Mouse (Mus musculus) hindbrain, embryonic 15.5 days (tissue): ENCODE measurements around the gene Fibp. TPM values are rescaled to one million over a fixed set of nuclear protein-coding genes. Genes with fewer than 3 reads are reported as not detected.

Experiments
- ATAC-seq: fragments of 200-750 bp; cut with Nextera tagmentation; 2 replicates; pipeline ENCODE4 v1.8.0; 2017; ENCODE audit warnings: low read depth, moderate number of reproducible peaks, moderate TSS enrichment; ENCODE audit not compliant: low FRiP score
- H3K27ac ChIP-seq: fragments of 300-500 bp; sonication (generic); replicated peaks from 2 replicates; pipeline ENCODE4 v1.5.1; 2015; ENCODE audit warnings: mild to moderate bottlenecking, inconsistent platforms
- H3K27me3 ChIP-seq: fragments of 300-500 bp; sonication (generic); 2 replicates; pipeline ENCODE4 v1.6.1; 2015; ENCODE audit warnings: control low read depth, inconsistent platforms
- H3K36me3 ChIP-seq: fragments of 300-500 bp; sonication (generic); 2 replicates; pipeline ENCODE4 v1.6.1; 2015; ENCODE audit warnings: control low read depth, inconsistent platforms
- H3K4me1 ChIP-seq: fragments of 300-500 bp; sonication (generic); replicated peaks from 2 replicates; pipeline ENCODE4 v1.6.1; 2015; ENCODE audit warnings: control low read depth, inconsistent platforms
- H3K4me2 ChIP-seq: fragments of 300-500 bp; sonication (generic); 2 replicates; pipeline ENCODE4 v1.6.1; 2015; ENCODE audit warnings: moderate library complexity, mild to moderate bottlenecking, inconsistent platforms
- H3K4me3 ChIP-seq: fragments of 300-500 bp; sonication (generic); 2 replicates; pipeline ENCODE4 v1.5.1; 2015; ENCODE audit warnings: mild to moderate bottlenecking, inconsistent platforms
- H3K9ac ChIP-seq: fragments of 300-500 bp; sonication (generic); 2 replicates; pipeline ENCODE4 v1.6.1; 2015; ENCODE audit warnings: inconsistent platforms
- H3K9me3 ChIP-seq: fragments of 300-500 bp; sonication (generic); 2 replicates; pipeline ENCODE4 v1.6.1; 2016; ENCODE audit warnings: control low read depth, inconsistent platforms
- WGBS: fragments of 180-500 bp; shearing (Covaris S2); methylation state at CpG from one replicate; pipeline ENCODE4 v1.1.7; 2015; 5-methylcytosine and 5-hydroxymethylcytosine counted together
- polyA plus RNA-seq: library from polyadenylated mRNA; unstranded; fragments of >200 nt; fragmentation: Nextera tagmentation; extraction: Ambion mirVana; gene quantifications from 2 replicates; pipeline ENCODE4 v1.2.1, GENCODE M21; 2015

Fibp gene
- polyA plus RNA-seq, 1 experiment from 2014 or later, result 160 TPM

GRCm38 (mm10) chr19:5456922-5457745, 3.3 kb upstream of the Fibp start:
- Histone ChIP-seq H3K27ac (peak overlapping the region; percentile 97), H3K27me3 (no peaks in the 10 kb centered on the region; the same call in 1 of the 2 replicates), H3K36me3 (no peaks in the 10 kb centered on the region), H3K4me2 (peak overlapping the region; percentile 84), H3K9me3 (no peaks in the 10 kb centered on the region), H3K9ac (peak overlapping the region; percentile 89), H3K4me1 (peaks cover 52% of the 10 kb centered on the region), H3K4me3 (peak overlapping the region; percentile 81)
- ATAC-seq, result peak; percentile 93
- WGBS, result under 1% methylated on average over 69 of the region's 70 CpGs

GRCm38 (mm10) chr19:5457746-5458442, 2.5 kb upstream of the Fibp start, which contains the start of gene Ccdc85b:
Gene Ccdc85b, minus strand, starts transcription at chr19:5457894.
- H3K4me1 ChIP-seq, result peaks cover 52% of the 10 kb centered on the region
- no peaks in the 10 kb centered on the region for H3K9me3 ChIP-seq
- H3K4me3 ChIP-seq, result peak within 1 kb of the TSS; percentile 81
- WGBS, result 17% methylated on average over 14 of the region's 14 CpGs
- no peak; the same call in 1 of the 2 replicates for ATAC-seq
- H3K4me2 ChIP-seq, result peak within 1 kb of the TSS; percentile 84
- peaks cover 7% of the 10 kb centered on the region for H3K36me3 ChIP-seq
- no peaks in the 10 kb centered on the region; the same call in 1 of the 2 replicates for H3K27me3 ChIP-seq
- peak within 1 kb of the TSS; percentile 97 for H3K27ac ChIP-seq
- H3K9ac ChIP-seq, result peak within 1 kb of the TSS; percentile 89

- no peak overlapping the region for H3K9ac ChIP-seq
- no peak overlapping the region for H3K4me3 ChIP-seq
- H3K27ac ChIP-seq, result no peak overlapping the region
- 70% methylated on average over 7 of the region's 7 CpGs for WGBS
- H3K36me3 ChIP-seq, result peaks cover 12% of the 10 kb centered on the region
- peaks cover 57% of the 10 kb centered on the region for H3K4me1 ChIP-seq
- no peaks in the 10 kb centered on the region for H3K9me3 ChIP-seq
- ATAC-seq, result no peak
- no peak overlapping the region for H3K4me2 ChIP-seq
- no peaks in the 10 kb centered on the region; the same call in 1 of the 2 replicates for H3K27me3 ChIP-seq
These were observed 1.4 kb upstream of the Fibp start for GRCm38 (mm10) chr19:5459019-5459418.

GRCm38 (mm10) chr19:5459896-5460295, 519 bp upstream of the Fibp start:
- H3K4me1 ChIP-seq, result peaks cover 60% of the 10 kb centered on the region
- peak overlapping the region; percentile 82 for H3K4me3 ChIP-seq
- ATAC-seq, result no peak
- no peaks in the 10 kb centered on the region; the same call in 1 of the 2 replicates for H3K27me3 ChIP-seq
- no peaks in the 10 kb centered on the region for H3K9me3 ChIP-seq
- H3K36me3 ChIP-seq, result peaks cover 14% of the 10 kb centered on the region
- peak overlapping the region; percentile 79 for H3K9ac ChIP-seq
- 26% methylated on average over 3 of the region's 3 CpGs for WGBS
- peak overlapping the region; percentile 95 for H3K4me2 ChIP-seq
- H3K27ac ChIP-seq, result peak overlapping the region; percentile 82

- ATAC-seq, result no peak
- Histone ChIP-seq H3K4me1 (peaks cover 45% of the 10 kb centered on the region), H3K9me3 (no peaks in the 10 kb centered on the region), H3K36me3 (peaks cover 28% of the 10 kb centered on the region), H3K9ac (peak overlapping the region; percentile 79), H3K4me3 (peak overlapping the region; percentile 82), H3K27me3 (no peaks in the 10 kb centered on the region; the same call in 1 of the 2 replicates), H3K4me2 (peak overlapping the region; percentile 95), H3K27ac (no peak overlapping the region)
- whole genome bisulfite sequencing, result 94% methylated on average over 6 of the region's 6 CpGs
These were observed 996 bp downstream of the Fibp start for GRCm38 (mm10) chr19:5461411-5461810.

GRCm38 (mm10) chr19:5463212-5463611, 2.8 kb downstream of the Fibp start:
- H3K9ac ChIP-seq, result no peak overlapping the region
- WGBS, result 89% methylated on average over 9 of the region's 9 CpGs
- peaks cover 35% of the 10 kb centered on the region for H3K36me3 ChIP-seq
- no peak overlapping the region for H3K4me2 ChIP-seq
- peaks cover 34% of the 10 kb centered on the region for H3K4me1 ChIP-seq
- H3K9me3 ChIP-seq, result no peaks in the 10 kb centered on the region
- no peak for ATAC-seq
- H3K4me3 ChIP-seq, result no peak overlapping the region
- H3K27ac ChIP-seq, result no peak overlapping the region
- no peaks in the 10 kb centered on the region; the same call in 1 of the 2 replicates for H3K27me3 ChIP-seq

- H3K27me3 ChIP-seq, result no peaks in the 10 kb centered on the region; the same call in 1 of the 2 replicates
- peaks cover 35% of the 10 kb centered on the region for H3K36me3 ChIP-seq
- ATAC-seq, result 0 out of 2 replicates have a peak, but pooled peaks have one; percentile 43
- H3K4me3 ChIP-seq, result peak overlapping the region; percentile 27
- no peaks in the 10 kb centered on the region for H3K9me3 ChIP-seq
- H3K4me2 ChIP-seq, result peak overlapping the region; percentile 50
- peaks cover 33% of the 10 kb centered on the region for H3K4me1 ChIP-seq
- peak overlapping the region; percentile 44 for H3K9ac ChIP-seq
- 29% methylated on average over 15 of the region's 15 CpGs for WGBS
- peak overlapping the region; percentile 68 for H3K27ac ChIP-seq
These were observed 3.6 kb downstream of the Fibp start for GRCm38 (mm10) chr19:5463791-5464562.

- H3K27ac ChIP-seq, result no peak overlapping the region
- H3K9ac ChIP-seq, result no peak overlapping the region
- H3K9me3 ChIP-seq, result no peaks in the 10 kb centered on the region
- peaks cover 35% of the 10 kb centered on the region for H3K36me3 ChIP-seq
- H3K4me3 ChIP-seq, result no peak overlapping the region
- no peak overlapping the region for H3K4me2 ChIP-seq
- H3K4me1 ChIP-seq, result peaks cover 29% of the 10 kb centered on the region
- 94% methylated on average over 8 of the region's 8 CpGs for WGBS
- no peak for ATAC-seq
- no peaks in the 10 kb centered on the region for H3K27me3 ChIP-seq
These were observed 4.6 kb downstream of the Fibp start for GRCm38 (mm10) chr19:5465037-5465436.

GRCm38 (mm10) chr19:5466916-5467500, 6.6 kb downstream of the Fibp start:
- ATAC-seq, result no peak
- H3K4me1 ChIP-seq, result peaks cover 17% of the 10 kb centered on the region
- no peaks in the 10 kb centered on the region for H3K27me3 ChIP-seq
- H3K36me3 ChIP-seq, result peaks cover 35% of the 10 kb centered on the region
- H3K4me2 ChIP-seq, result no peak overlapping the region
- WGBS, result 97% methylated on average over 6 of the region's 6 CpGs
- no peak overlapping the region for H3K9ac ChIP-seq
- H3K4me3 ChIP-seq, result no peak overlapping the region
- H3K27ac ChIP-seq, result no peak overlapping the region
- H3K9me3 ChIP-seq, result no peaks in the 10 kb centered on the region

GRCm38 (mm10) chr19:5468374-5468773, 8.0 kb downstream of the Fibp start, which contains the start of gene Ctsw:
Gene Ctsw, minus strand, starts transcription at chr19:5468507.
- H3K4me3 ChIP-seq, result no peak within 1 kb of the TSS
- peaks cover 23% of the 10 kb centered on the region for H3K36me3 ChIP-seq
- no peak for ATAC-seq
- H3K27me3 ChIP-seq, result no peaks in the 10 kb centered on the region
- no peak within 1 kb of the TSS for H3K27ac ChIP-seq
- no peaks in the 10 kb centered on the region for H3K9me3 ChIP-seq
- no peak within 1 kb of the TSS for H3K4me2 ChIP-seq
- H3K4me1 ChIP-seq, result peaks cover 16% of the 10 kb centered on the region
- 61% methylated on average over 5 of the region's 5 CpGs for WGBS
- no peak within 1 kb of the TSS for H3K9ac ChIP-seq

- Histone ChIP-seq H3K4me1 (peaks cover 29% of the 10 kb centered on the region), H3K27ac (no peak overlapping the region), H3K4me2 (no peak overlapping the region), H3K9me3 (no peaks in the 10 kb centered on the region), H3K9ac (no peak overlapping the region), H3K36me3 (peaks cover 4% of the 10 kb centered on the region; the same call in 1 of the 2 replicates), H3K27me3 (no peaks in the 10 kb centered on the region), H3K4me3 (no peak overlapping the region)
- ATAC-seq, result no peak
- WGBS, result 39% methylated on average over 5 of the region's 5 CpGs
These were observed 11.4 kb downstream of the Fibp start for GRCm38 (mm10) chr19:5471846-5472245.
